18 mouse cellular contexts compared by ENCODE assay signal in genomic region chr8:9971866-9972265, GRCm38 (mm10). TPM values are rescaled to one million over a fixed set of nuclear protein-coding genes. Genes with fewer than 3 reads are reported as not detected.
"Had no signal": no experiment of that assay in that cellular context is flagged by ENCODE, and none has a peak within 500 bp of the region (broad histone marks: within the 10 kb centered on the region; RNA-seq: fewer than 3 reads in every experiment).

No protein-coding gene starts in this region.

- H3K4me3 ChIP-seq: liver, embryonic 12.5 days; midbrain, embryonic 10.5 days; midbrain, embryonic 12.5 days; myocyte; neural tube, embryonic 13.5 days; neural tube, embryonic 15.5 days; stomach, embryonic 15.5 days had no signal

- H3K27ac ChIP-seq: liver, embryonic 12.5 days; liver, embryonic 14.5 days; midbrain, embryonic 10.5 days; midbrain, embryonic 12.5 days; neural tube, embryonic 13.5 days; neural tube, embryonic 15.5 days; stomach, embryonic 15.5 days; stomach, postnatal 0 days had no signal

- DNase-seq: lung, adult 18-20 months; lung, embryonic 14.5 days; lung, postnatal 10 days; lung, postnatal 4 days; midbrain, embryonic 14.5 days; retina, postnatal 1 day; right cerebral cortex, adult 18-20 months; right cerebral cortex, postnatal 25 days had no signal

- H3K27me3 ChIP-seq: liver, embryonic 12.5 days; midbrain, embryonic 12.5 days; neural tube, embryonic 13.5 days; neural tube, embryonic 15.5 days; stomach, embryonic 15.5 days had no signal

RNA-seq across cellular contexts. Expression of gene Tnfsf13b, which starts 34.4 kb away (rescaled TPM):
- total RNA-seq: megakaryocyte-erythroid progenitor cell, adult 5-6 weeks had no signal
